Mouse (Mus musculus) brain, embryonic 14.5 days (tissue): ENCODE results near the gene Gm6793. TPM values are rescaled to one million over a fixed set of nuclear protein-coding genes. Genes with fewer than 3 reads are reported as not detected.

Source experiments
- DNase-seq: peaks from one replicate; pipeline ENCODE4 v3.0.0-alpha.2; 2011; ENCODE audit warnings: low read depth
- CTCF ChIP-seq: fragments of 200-500 bp; IDR thresholded peaks from 2 replicates; pipeline ENCODE4 v1.5.1; 2012; ENCODE audit warnings: inconsistent platforms, mild to moderate bottlenecking, moderate library complexity, borderline replicate concordance; ENCODE audit not compliant: insufficient read depth, insufficient read length; ENCODE audit errors: extremely low read depth
- POLR2A ChIP-seq: fragments of 200-500 bp; IDR thresholded peaks from 2 replicates; pipeline ENCODE4 v1.6.1; 2012; ENCODE audit warnings: mild to moderate bottlenecking, inconsistent platforms, borderline replicate concordance; ENCODE audit not compliant: poor library complexity, insufficient read depth, insufficient read length, severe bottlenecking; ENCODE audit errors: extremely low read depth
- polyA plus RNA-seq: library from polyadenylated mRNA; depleted of rRNA; stranded (reverse); fragments of >200 nt; gene quantifications from 2 replicates; pipeline ENCODE4 v1.2.3, GENCODE M21; 2012; rRNA removed

The Gm6793 gene
- polyA plus RNA-seq, 1 experiment, result 0.15 TPM

- TF ChIP-seq CTCF, result no peak
- no peak for TF ChIP-seq POLR2A
- DNase-seq, result no peak
These were observed 39.1 kb downstream of the Gm6793 start for GRCm38 (mm10) chr8:111975706-111976105.

GRCm38 (mm10) chr8:111974138-111974537 lies 40.7 kb downstream of the Gm6793 start:
- TF ChIP-seq POLR2A (no peak), CTCF (no peak)
- no peak for DNase-seq

DNA sequence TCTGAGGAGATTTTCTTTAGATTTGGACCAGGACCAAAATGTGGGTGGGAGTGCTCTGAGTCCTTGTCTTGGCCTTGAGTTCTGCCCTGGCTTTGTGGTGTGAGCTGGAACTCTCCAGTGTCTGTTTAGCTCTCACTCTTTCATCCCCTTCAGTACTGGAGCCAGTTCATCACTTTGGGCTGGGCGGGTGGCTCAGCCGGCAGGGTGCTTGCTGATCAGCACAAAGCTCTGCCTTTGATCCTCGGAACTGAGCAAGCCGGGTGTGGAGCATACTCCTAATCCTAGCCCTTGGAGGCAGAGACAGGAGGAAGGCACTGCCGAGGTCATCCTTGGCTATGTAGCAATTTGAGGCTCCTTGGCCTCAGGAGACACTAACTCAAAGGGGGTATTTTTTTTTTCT lies 45.8 kb downstream of the Gm6793 start:
- TF ChIP-seq CTCF, result no peak
- no peak for TF ChIP-seq POLR2A
- no peak for DNase-seq

GRCm38 (mm10) chr8:111968541-111968940 lies 46.3 kb downstream of the Gm6793 start:
- no peak for DNase-seq
- TF ChIP-seq CTCF (no peak), POLR2A (no peak)

DNA sequence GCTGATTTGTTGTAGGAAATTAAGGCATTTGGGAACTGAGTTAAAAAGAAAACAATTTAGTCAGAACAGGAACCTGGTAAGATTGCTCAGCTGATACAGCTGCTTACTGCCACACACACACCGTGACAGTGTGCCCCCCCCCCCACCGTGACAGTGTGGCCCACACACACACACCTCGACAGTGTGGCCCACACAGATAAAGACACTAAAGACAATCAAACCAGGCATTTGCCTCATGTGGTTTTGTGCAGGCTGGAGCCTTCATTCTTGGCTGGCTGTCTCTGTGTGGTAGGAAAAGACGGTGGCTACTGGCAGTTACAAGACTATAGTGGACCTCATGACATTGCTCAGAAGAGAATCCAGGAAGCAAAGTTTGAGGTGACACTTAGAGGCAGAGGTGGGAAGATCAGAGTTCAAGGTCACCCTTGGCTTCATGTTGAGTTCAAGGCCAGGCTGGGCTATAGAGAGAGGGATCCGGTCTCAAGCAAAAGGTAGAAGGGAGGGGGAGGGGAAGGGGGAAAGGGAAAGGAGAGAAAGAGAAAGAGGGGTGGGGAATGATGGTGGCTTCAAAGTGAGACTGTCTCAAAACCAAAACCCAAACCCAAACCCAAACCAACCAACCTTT lies 47.5 kb downstream of the Gm6793 start:
- DNase-seq, result no peak
- TF ChIP-seq POLR2A (no peak), CTCF (no peak)

DNA sequence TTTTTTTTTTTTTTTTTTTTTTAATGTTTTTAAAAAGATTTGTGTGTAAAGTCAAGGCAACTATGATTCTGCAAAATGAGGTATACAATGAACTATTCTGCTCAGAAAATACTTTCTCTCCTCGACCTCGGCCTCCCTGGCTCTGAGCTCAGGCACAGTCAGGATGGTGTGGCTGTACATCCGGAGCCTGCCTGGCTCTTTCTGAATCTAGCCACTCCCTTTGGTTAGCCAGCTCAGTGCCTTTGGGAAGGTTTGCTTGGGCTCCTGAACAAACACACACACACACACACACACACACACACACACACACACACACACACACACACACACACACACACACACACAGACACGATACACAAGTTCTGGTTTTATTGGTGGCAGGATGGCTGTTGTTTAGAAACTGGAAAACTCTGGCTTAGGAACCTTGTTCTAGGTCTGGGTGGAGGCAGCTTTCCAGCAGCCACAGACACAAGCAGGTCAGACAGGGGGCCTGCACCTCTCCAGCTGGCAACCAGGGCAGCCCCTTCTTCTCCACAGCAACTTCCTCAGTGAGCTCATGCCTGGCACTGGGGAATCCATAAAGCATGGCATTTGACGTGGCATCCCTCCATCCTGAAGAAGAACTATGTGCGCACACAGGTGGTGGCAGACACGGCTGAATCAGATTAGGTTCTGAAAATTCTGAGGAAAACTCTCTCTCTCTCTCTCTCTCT lies 49.8 kb downstream of the Gm6793 start:
- no peak for DNase-seq
- TF ChIP-seq CTCF (no peak), POLR2A (no peak)

GRCm38 (mm10) chr8:111964351-111964750 lies 50.5 kb downstream of the Gm6793 start:
- no peak for DNase-seq
- TF ChIP-seq POLR2A (no peak), CTCF (no peak)

DNA sequence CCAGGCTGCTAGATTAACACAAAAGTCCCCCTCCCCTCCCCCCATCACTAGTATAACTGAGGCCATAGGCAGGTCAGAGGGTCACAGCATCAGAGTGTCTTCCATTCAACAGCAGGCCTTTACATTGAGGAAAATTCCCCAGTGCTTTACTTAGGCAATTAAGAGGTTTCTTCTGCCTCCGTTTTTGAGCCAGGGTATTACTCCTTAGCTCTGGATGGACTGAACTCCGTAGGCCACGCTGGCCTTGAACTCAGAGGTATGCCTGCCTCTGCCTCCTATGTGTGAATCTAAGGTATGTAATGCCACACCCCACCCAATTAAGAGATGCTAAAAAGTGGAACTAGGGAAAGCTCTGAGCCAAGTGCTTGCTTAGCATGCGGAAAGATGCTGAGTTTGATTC lies 51.3 kb downstream of the Gm6793 start:
- DNase-seq, result no peak
- TF ChIP-seq POLR2A, result no peak
- no peak for TF ChIP-seq CTCF

Other genes with a start within 250 kb of the Gm6793 start
- gene Cfdp1, start 160.7 kb downstream of the Gm6793 start, polyA plus RNA-seq, result 65.0 and 97.6 TPM in 2 replicates
- 3.8 and 4.1 TPM in 2 replicates for gene Tmem170, start 138.3 kb downstream of the Gm6793 start, polyA plus RNA-seq
- gene Chst5, start 104.6 kb downstream of the Gm6793 start, polyA plus RNA-seq, result 3.6 and 3.9 TPM in 2 replicates
- gene Tmem231, start 81.2 kb downstream of the Gm6793 start, polyA plus RNA-seq, result 16.8 and 17.2 TPM in 2 replicates
- 164 TPM in 2 replicates for gene Gabarapl2, start 74.3 kb downstream of the Gm6793 start, polyA plus RNA-seq
- 9.7 and 10.4 TPM in 2 replicates for gene Adat1, start 22.7 kb downstream of the Gm6793 start, polyA plus RNA-seq
- 93.8 and 116 TPM in 2 replicates for gene Kars, start 3.7 kb downstream of the Gm6793 start, polyA plus RNA-seq
- 26.8 and 41.1 TPM in 2 replicates for gene Terf2ip, start 3.6 kb downstream of the Gm6793 start, polyA plus RNA-seq